Mouse (Mus musculus) ovary, adult 18-20 months (tissue): ENCODE measurements around the gene Selenov.
A peak's percentile ranks its signal among the peaks of the same experiment; 100 is the strongest.

ENCODE experiments used
- DNase-seq: peaks from one replicate; pipeline ENCODE4 v3.0.0; 2022; ENCODE audit warnings: low spot score, mixed read lengths

Gene Selenov

GRCm38 (mm10) chr7:28290638-28291590 is at the start of gene Selenov:
TSS of gene Selenov (minus strand) at chr7:28291186.
- DNase-seq, result no peak

GRCm38 (mm10) chr7:28339213-28339917 is 48.4 kb upstream of the Selenov start:
- DNase-seq, result peak; percentile 66

GRCm38 (mm10) chr7:28338108-28338998 is 47.4 kb upstream of the Selenov start, which contains the start of gene Supt5:
TSS of gene Supt5 (minus strand) at chr7:28338746.
- DNase-seq, result peak; percentile 97

- no peak for DNase-seq
Observed at GRCm38 (mm10) chr7:28335471-28335870, 44.5 kb upstream of the Selenov start.

GRCm38 (mm10) chr7:28334534-28334933 is 43.5 kb upstream of the Selenov start:
- no peak for DNase-seq

GRCm38 (mm10) chr7:28328260-28328659 is 37.3 kb upstream of the Selenov start:
- DNase-seq, result no peak

GRCm38 (mm10) chr7:28326457-28326856 is 35.5 kb upstream of the Selenov start:
- DNase-seq, result no peak

- DNase-seq, result no peak
Observed at GRCm38 (mm10) chr7:28325293-28325692, 34.3 kb upstream of the Selenov start.

GRCm38 (mm10) chr7:28321974-28322720 is 31.2 kb upstream of the Selenov start:
- DNase-seq, result no peak

- no peak for DNase-seq
Observed at GRCm38 (mm10) chr7:28318714-28319113, 27.7 kb upstream of the Selenov start.

GRCm38 (mm10) chr7:28318036-28318435 is 27.1 kb upstream of the Selenov start:
- DNase-seq, result no peak

GRCm38 (mm10) chr7:28311926-28312543 is 21.0 kb upstream of the Selenov start, which contains the start of gene Timm50:
TSS of gene Timm50 (minus strand) at chr7:28312072.
- peak; percentile 94 for DNase-seq

GRCm38 (mm10) chr7:28311151-28311925 is 20.4 kb upstream of the Selenov start:
- DNase-seq, result no peak

GRCm38 (mm10) chr7:28309737-28310136 is 18.8 kb upstream of the Selenov start:
- no peak for DNase-seq

GRCm38 (mm10) chr7:28306216-28306615 is 15.2 kb upstream of the Selenov start:
- no peak for DNase-seq

- DNase-seq, result no peak
Observed at GRCm38 (mm10) chr7:28305641-28306040, 14.7 kb upstream of the Selenov start.

- no peak for DNase-seq
Observed at GRCm38 (mm10) chr7:28301616-28302433, 10.8 kb upstream of the Selenov start, which contains the start of gene Dll3. TSS of gene Dll3 (minus strand) at chr7:28302238.

GRCm38 (mm10) chr7:28298837-28299625 is 8.0 kb upstream of the Selenov start:
- no peak for DNase-seq
